Mouse (Mus musculus): ENCODE measurements around the gene Iqschfp.

DNA sequence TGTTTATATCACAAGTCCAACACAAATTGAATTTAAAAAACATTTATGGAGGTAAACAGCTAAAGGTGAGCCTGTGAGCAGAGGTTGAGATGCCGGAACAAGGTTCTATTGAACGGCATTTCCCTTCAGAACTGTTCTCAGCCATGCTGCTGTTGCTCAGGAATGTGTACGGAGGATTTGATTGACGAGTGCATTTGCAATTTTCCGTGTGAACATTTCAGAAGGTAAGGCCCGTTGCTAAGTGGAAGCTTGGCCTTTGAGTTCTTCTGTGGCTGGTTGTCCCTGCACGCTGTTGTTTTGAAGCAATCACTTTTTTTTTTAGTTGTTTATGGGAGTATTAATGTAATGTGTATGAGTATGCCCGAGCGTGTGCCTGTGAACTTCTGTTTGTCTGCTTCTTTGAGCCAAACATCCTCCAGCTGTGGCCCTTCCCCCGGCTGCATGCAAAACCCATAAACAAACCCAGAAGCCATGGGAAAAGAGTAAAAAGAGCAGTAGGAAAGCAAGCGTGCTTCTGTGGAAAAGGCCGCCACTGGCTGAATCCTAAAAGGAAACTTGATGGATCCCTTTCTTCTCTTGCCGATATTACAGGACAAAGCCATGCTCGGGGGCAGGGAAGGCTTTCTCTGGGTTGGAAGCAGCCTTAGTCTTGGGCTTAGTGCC, 691.1 kb downstream of the Iqschfp start:
- TF ChIP-seq CTCF (IDR thresholded peaks at IDR 0.05; ENCODE audit: extremely low read depth, insufficient read depth, low read length), result no peak
- no peak for TF ChIP-seq POLR2A (IDR thresholded peaks at IDR 0.05; ENCODE audit: extremely low read depth, insufficient read depth, low read length)

Measured in cortical plate, adult 2 months (tissue).